In genomic region chr9:50697706-50698041, GRCm38 (mm10) we compare ENCODE assay signal across 9 mouse cellular contexts. TPM values are rescaled to one million over a fixed set of nuclear protein-coding genes. Genes with fewer than 3 reads are reported as not detected.
DNase-seq lines count a peak whose midpoint lies in the region; ATAC-seq and TF ChIP-seq lines count a peak whose summit lies in the region.
"Had no signal": no experiment of that assay in that cellular context is flagged by ENCODE, and none has a peak within 500 bp of the region (broad histone marks: within the 10 kb centered on the region; RNA-seq: fewer than 3 reads in every experiment).

No protein-coding gene starts in this region.

- peaks cover 3 to 13% of the 10 kb centered on the region in 2 experiments; a peak in 2 of 4 replicates for H3K4me1 ChIP-seq in ES-E14 (ENCODE audit: control insufficient read depth in 2 of 2, insufficient read depth in 2 of 2, low read length in 2 of 2, poor library complexity in 1 of 2)
- H3K4me1 ChIP-seq in liver, embryonic 16.5 days (ENCODE audit: control insufficient read depth, low read depth, low read length) = peaks cover 12% of the 10 kb centered on the region
- peaks cover 12% of the 10 kb centered on the region for H3K4me1 ChIP-seq in neural tube, embryonic 14.5 days (ENCODE audit: control insufficient read depth, insufficient read depth, low read length)

- H3K4me3 ChIP-seq in ES-E14 (ENCODE audit: insufficient read depth in 1 of 2, low read depth in 1 of 2, low read length in 2 of 2, poor library complexity in 1 of 2, severe bottlenecking in 1 of 2) = peak overlapping the region in 1 of 2 experiments; percentile 68; a peak in 2 of 4 replicates
- H3K4me3 ChIP-seq in liver, embryonic 16.5 days (ENCODE audit: low read depth, low read length) = peak overlapping the region; percentile 16
- peak overlapping the region; percentile 67 for H3K4me3 ChIP-seq in neural tube, embryonic 14.5 days (ENCODE audit: low read depth, low read length)
- H3K4me3 ChIP-seq: erythroblast, embryonic 14.5 days had no signal

- 2% methylated on average over 12 of the region's 12 CpGs for WGBS in liver, embryonic 16.5 days (ENCODE audit: insufficient replicate concordance)
- 0% methylated on average over 12 of the region's 12 CpGs for WGBS in neural tube, embryonic 14.5 days

- ATAC-seq in liver, embryonic 16.5 days (ENCODE audit: low read depth) = no peak
- peak; percentile 76; the same call in 1 of the 2 replicates for ATAC-seq in neural tube, embryonic 14.5 days (ENCODE audit: low read depth)

- DNase-seq in ES-E14 (ENCODE audit: low read depth, low spot score) = peak; percentile 70
- DNase-seq in cerebellum, adult 18-20 months = peak; percentile 83 to 93
- DNase-seq in forelimb bud, embryonic 11.5 days (ENCODE audit: low read depth, low spot score) = peak; percentile 65
- peak; percentile 68 to 70 for DNase-seq in heart, postnatal 36 days
- DNase-seq in layer of hippocampus, adult 18-20 months (ENCODE audit: low spot score in 2 of 2) = peak; percentile 84 to 92
- peak; percentile 30 to 40 for DNase-seq in thymus, postnatal 36 days

- no peaks in the 10 kb centered on the region for H3K36me3 ChIP-seq in ES-E14 (ENCODE audit: control insufficient read depth, insufficient read depth, low read length, poor library complexity, severe bottlenecking)
- H3K36me3 ChIP-seq in liver, embryonic 16.5 days (ENCODE audit: control insufficient read depth, insufficient read depth) = no peaks in the 10 kb centered on the region
- peaks cover 18% of the 10 kb centered on the region; the same call in 1 of the 2 replicates for H3K36me3 ChIP-seq in neural tube, embryonic 14.5 days (ENCODE audit: control insufficient read depth, insufficient read depth, low read length)

- peaks cover 42% of the 10 kb centered on the region for H3K27me3 ChIP-seq in liver, embryonic 16.5 days (ENCODE audit: control insufficient read depth, insufficient read depth, low read depth, low read length)
- H3K27me3 ChIP-seq in neural tube, embryonic 14.5 days (ENCODE audit: control insufficient read depth, insufficient read depth, low read length) = no peaks in the 10 kb centered on the region

- H3K27ac ChIP-seq in ES-E14 (ENCODE audit: insufficient read depth, low read depth, low read length, poor library complexity, severe bottlenecking) = no peak overlapping the region
- no peak overlapping the region for H3K27ac ChIP-seq in liver, embryonic 16.5 days (ENCODE audit: low read length)
- H3K27ac ChIP-seq in neural tube, embryonic 14.5 days (ENCODE audit: low read depth, low read length) = peak overlapping the region; percentile 64; the same call in 1 of the 2 replicates

- H3K9me3 ChIP-seq in ES-E14 (ENCODE audit: control insufficient read depth, insufficient read depth, low read depth, low read length) = no peaks in the 10 kb centered on the region
- no peaks in the 10 kb centered on the region for H3K9me3 ChIP-seq in liver, embryonic 16.5 days (replicated peaks; ENCODE audit: control insufficient read depth, low read length)
- no peaks in the 10 kb centered on the region for H3K9me3 ChIP-seq in neural tube, embryonic 14.5 days (ENCODE audit: control insufficient read depth, low read length)

- intact Hi-C loops in heart, postnatal 36 days (cut with DNase I) = loop anchor here (5.0 kb wide), 2 partner anchors 40 to 310 kb away; partner anchors contain the start of genes Dixdc1 and Sik2

- H3K4me2 ChIP-seq in liver, embryonic 16.5 days (ENCODE audit: low read depth, low read length) = peak overlapping the region; percentile 36
- peak overlapping the region; percentile 97 for H3K4me2 ChIP-seq in neural tube, embryonic 14.5 days (ENCODE audit: low read depth, low read length)

- H3K9ac ChIP-seq in ES-E14 (ENCODE audit: insufficient read depth, low read depth, low read length, poor library complexity, severe bottlenecking) = no peak overlapping the region
- H3K9ac ChIP-seq in liver, embryonic 16.5 days (ENCODE audit: low read depth, low read length) = no peak overlapping the region
- H3K9ac ChIP-seq in neural tube, embryonic 14.5 days (replicated peaks; ENCODE audit: low read depth, low read length) = peak overlapping the region; percentile 54

- in situ Hi-C loops in ES-E14 (cut with MboI; ENCODE audit: low sequenced_read_pairs in 2 of 2, unreplicated experiment in 2 of 2) = no loop called here

TF ChIP-seq in ES-E14, 5 proteins besides CTCF, POLR2A, EP300 and RAD21:
- TF ChIP-seq ZC3H11A (IDR thresholded peaks at IDR 0.05; ENCODE audit: borderline replicate concordance, low read depth, low read length) (no peak), CHD2 (IDR thresholded peaks at IDR 0.05; ENCODE audit: low read depth, low read length) (no peak), MAFK (IDR thresholded peaks at IDR 0.05; ENCODE audit: insufficient read depth, low read depth, low read length) (no peak), ZNF384 (IDR thresholded peaks at IDR 0.05; ENCODE audit: low read depth, low read length) (no peak), HCFC1 (IDR thresholded peaks at IDR 0.05; ENCODE audit: borderline replicate concordance, insufficient read depth, low read length) (no peak)

RNA-seq across cellular contexts. Expression of gene Dlat, which starts 38.1 kb away (rescaled TPM):
- 43.4 and 46.3 TPM in 2 replicates for total RNA-seq in ES-E14 (2012; rRNA removed)
- total RNA-seq in heart, postnatal 36 days (2021) = 100 to 1,000 TPM; 399 to 460 TPM
- 100 to 1,000 TPM; 122 to 124 TPM for total RNA-seq in layer of hippocampus, adult 18-20 months (2021)
- polyA plus RNA-seq in liver, embryonic 16.5 days (2015; fragmentation: Nextera tagmentation; extraction: Ambion mirVana) = 21.6 and 22.5 TPM in 2 replicates
- polyA plus RNA-seq in neural tube, embryonic 14.5 days (2014; fragmentation: Nextera tagmentation; extraction: Ambion mirVana) = 65.1 and 67.2 TPM in 2 replicates

RNA-seq across cellular contexts. Expression of gene Dixdc1, which starts 41.6 kb away (rescaled TPM):
- total RNA-seq in ES-E14 (2012; rRNA removed) = 4.1 and 6.4 TPM in 2 replicates
- total RNA-seq in heart, postnatal 36 days (2021) = 1 to 10 TPM; 4.2 to 7.4 TPM
- total RNA-seq in layer of hippocampus, adult 18-20 months (2021) = 10 to 100 TPM; 77.1 to 84.1 TPM
- polyA plus RNA-seq in liver, embryonic 16.5 days (2015; fragmentation: Nextera tagmentation; extraction: Ambion mirVana) = 2.2 and 2.7 TPM in 2 replicates
- polyA plus RNA-seq in neural tube, embryonic 14.5 days (2014; fragmentation: Nextera tagmentation; extraction: Ambion mirVana) = 39.2 and 41.4 TPM in 2 replicates
- polyA plus RNA-seq: erythroblast, embryonic 14.5 days had no signal

RNA-seq across cellular contexts. Expression of gene 2310030G06Rik, which starts 48.7 kb away (rescaled TPM):
- 2.2 and 2.3 TPM in 2 replicates for total RNA-seq in ES-E14 (2012; rRNA removed)
- total RNA-seq in heart, postnatal 36 days (2021) = 1 to 10 TPM; 2.5 to 5.5 TPM
- total RNA-seq in layer of hippocampus, adult 18-20 months (2021) = 1 to 10 TPM; 1.2 to 1.5 TPM
- polyA plus RNA-seq in liver, embryonic 16.5 days (2015; fragmentation: Nextera tagmentation; extraction: Ambion mirVana) = 4.6 and 5.2 TPM in 2 replicates
- polyA plus RNA-seq in neural tube, embryonic 14.5 days (2014; fragmentation: Nextera tagmentation; extraction: Ambion mirVana) = 2.1 and 2.7 TPM in 2 replicates
- polyA plus RNA-seq: erythroblast, embryonic 14.5 days had no signal

RNA-seq across cellular contexts. Expression of gene Cryab, which starts 53.5 kb away (rescaled TPM):
- 18.9 and 57.4 TPM in 2 replicates for total RNA-seq in ES-E14 (2012; rRNA removed)
- 1,000 to 10,000 TPM; 2,657 to 2,874 TPM for total RNA-seq in heart, postnatal 36 days (2021)
- 100 to 1,000 TPM; 171 to 201 TPM for total RNA-seq in layer of hippocampus, adult 18-20 months (2021)
- polyA plus RNA-seq in liver, embryonic 16.5 days (2015; fragmentation: Nextera tagmentation; extraction: Ambion mirVana) = 9.9 and 16.1 TPM in 2 replicates
- polyA plus RNA-seq in neural tube, embryonic 14.5 days (2014; fragmentation: Nextera tagmentation; extraction: Ambion mirVana) = 3.4 and 14.5 TPM in 2 replicates
- polyA plus RNA-seq: erythroblast, embryonic 14.5 days had no signal

RNA-seq across cellular contexts. Expression of gene Hspb2, which starts 54.5 kb away (rescaled TPM):
- 9.6 and 10.9 TPM in 2 replicates for total RNA-seq in ES-E14 (2012; rRNA removed)
- total RNA-seq in heart, postnatal 36 days (2021) = 100 to 1,000 TPM; 132 to 137 TPM
- 1 to 10 TPM in 1 of 2 experiments, under 1 TPM in 1; 0.67 to 1.9 TPM for total RNA-seq in layer of hippocampus, adult 18-20 months (2021)
- polyA plus RNA-seq in liver, embryonic 16.5 days (2015; fragmentation: Nextera tagmentation; extraction: Ambion mirVana) = 1.7 and 2.7 TPM in 2 replicates
- 0.72 TPM in 1 of 2 replicates, not detected in the other for polyA plus RNA-seq in neural tube, embryonic 14.5 days (2014; fragmentation: Nextera tagmentation; extraction: Ambion mirVana)
- polyA plus RNA-seq: erythroblast, embryonic 14.5 days had no signal

Comparison
In these comparisons a context has a peak if more than half of its experiments do, and no peak if none do; other contexts are left out.
1. DNase-seq: peak in every context shown above with its lines; median percentile 88 in cerebellum, adult 18-20 months; 88 in layer of hippocampus, adult 18-20 months; 70 in ES-E14; 69 in heart, postnatal 36 days; 65 in forelimb bud, embryonic 11.5 days; 35 in thymus, postnatal 36 days.
2. RNA of gene Dixdc1, which starts 41.6 kb away (total RNA-seq): 77.1 to 84.1 TPM in layer of hippocampus, adult 18-20 months; 4.2 to 7.4 TPM in heart, postnatal 36 days and 4.1 to 6.4 TPM in ES-E14; every median in the first group is over 4 times any median in the second.